Mouse (Mus musculus) small intestine, adult 2 months (tissue): ENCODE data around the gene Nav1.

ENCODE experiments used
- CTCF ChIP-seq: fragments of 200-500 bp; IDR thresholded peaks from 2 replicates; pipeline ENCODE4 v1.5.1; 2012; ENCODE audit warnings: low read depth, mild to moderate bottlenecking, control low read depth, inconsistent platforms, low read length, moderate library complexity, mixed read lengths; ENCODE audit not compliant: insufficient replicate concordance, insufficient read length; ENCODE audit errors: extremely low read depth
- POLR2A ChIP-seq: fragments of 200-500 bp; IDR thresholded peaks from 2 replicates; pipeline ENCODE4 v1.6.1; 2012; ENCODE audit warnings: low read depth, mild to moderate bottlenecking, control low read depth, inconsistent platforms, low read length, moderate library complexity

DNA sequence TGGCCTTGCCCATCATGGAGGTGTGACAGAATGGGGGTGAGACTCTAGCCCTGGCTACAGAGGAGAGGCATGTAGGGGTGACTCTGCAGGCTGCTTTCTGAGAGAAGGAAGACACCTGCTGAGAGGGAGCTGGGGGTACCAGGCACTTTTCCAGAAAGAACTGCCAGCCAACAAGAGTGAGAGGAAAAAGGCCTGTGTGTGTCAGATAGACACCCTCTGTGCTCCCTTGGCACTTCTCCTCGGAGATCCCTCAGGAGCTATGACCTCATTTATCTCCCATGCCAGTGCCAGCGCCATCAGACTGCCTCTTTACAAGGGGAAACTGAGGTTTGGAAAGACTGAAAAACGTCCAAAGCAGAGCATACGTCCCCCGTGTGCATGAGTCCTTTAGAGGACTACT is 93.6 kb downstream of the Nav1 start:
- TF ChIP-seq POLR2A (no peak), CTCF (no peak)
